Mouse (Mus musculus) left cerebral cortex, adult 18-20 months (tissue): ENCODE results near the gene Ppef1. TPM values are rescaled to one million over a fixed set of nuclear protein-coding genes. Genes with fewer than 3 reads are reported as not detected.
"Not testable (repeated sequence)": the region's sequence is repeated elsewhere in the genome, so short reads cannot be mapped to it uniquely, and the experiment has no call there.

ENCODE experiments used
- DNase-seq, 2 experiments: peaks; one replicate each; pipeline ENCODE4 v3.0.0; 2021 to 2022; ENCODE audit warnings: low spot score in 2 of 2, mixed read lengths in 1 of 2
- long read RNA-seq, 2 experiments: library from polyadenylated mRNA; stranded (forward); transcript quantifications; one replicate each; pipeline ENCODE4 v2.0.0; 2021
- total RNA-seq, 2 experiments: library from RNA; stranded (reverse); gene quantifications; 2 replicates each; pipeline ENCODE4 v1.2.3; 2021

The Ppef1 gene
- 1 to 10 TPM in 1 of 2 experiments, under 1 TPM in 1; 0.58 to 1.4 TPM for total RNA-seq
- long read RNA-seq, experiment 1, partial matches to known transcripts = 0 of 2 reads
- long read RNA-seq, experiment 1, other reads (novel, unspliced or antisense) = 2 of 2 reads
- long read RNA-seq, experiment 2 = 0 reads

DNA sequence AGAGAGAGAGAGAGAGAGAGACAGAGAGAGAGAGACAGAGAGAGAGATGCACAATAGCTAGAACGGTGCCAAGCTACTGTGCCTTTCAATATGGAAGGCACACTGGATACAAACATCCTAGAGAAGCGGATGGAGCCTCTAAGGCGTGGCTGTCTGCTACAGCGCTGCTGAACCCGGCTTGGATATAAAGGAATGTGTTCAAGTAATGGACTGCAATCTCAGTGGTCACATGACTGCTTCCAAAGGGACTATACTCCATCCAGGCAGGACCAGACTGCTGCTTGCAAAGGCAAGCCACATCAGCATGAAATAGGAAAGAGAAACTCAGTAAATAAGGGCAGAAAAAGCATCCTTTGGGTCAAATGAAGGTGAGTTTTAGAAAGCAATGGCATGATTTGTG, at the start of gene Ppef1:
Gene Ppef1 (minus strand): TSS at position 116 of the 400 bp plus-strand sequence.
- no peak for DNase-seq

DNA sequence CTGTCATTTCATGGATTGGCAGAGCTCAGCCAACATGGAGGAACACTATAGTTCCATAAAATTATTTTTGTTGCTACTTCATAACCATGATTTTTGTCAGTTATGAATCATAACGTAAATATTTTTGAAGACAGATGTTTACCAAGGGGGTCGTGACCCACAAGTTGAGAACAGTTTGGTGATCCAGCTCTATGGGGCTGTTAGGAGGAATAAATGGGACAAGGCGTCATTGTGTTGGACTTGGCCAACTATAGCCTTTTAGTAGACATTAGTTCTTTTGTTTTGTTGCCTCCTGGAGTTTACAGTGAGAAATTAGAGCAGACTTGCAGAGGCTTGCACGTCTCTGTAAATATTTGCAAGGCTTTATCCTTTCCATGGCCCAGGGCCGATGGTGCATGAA, 46.7 kb upstream of the Ppef1 start:
- DNase-seq = no peak

DNA sequence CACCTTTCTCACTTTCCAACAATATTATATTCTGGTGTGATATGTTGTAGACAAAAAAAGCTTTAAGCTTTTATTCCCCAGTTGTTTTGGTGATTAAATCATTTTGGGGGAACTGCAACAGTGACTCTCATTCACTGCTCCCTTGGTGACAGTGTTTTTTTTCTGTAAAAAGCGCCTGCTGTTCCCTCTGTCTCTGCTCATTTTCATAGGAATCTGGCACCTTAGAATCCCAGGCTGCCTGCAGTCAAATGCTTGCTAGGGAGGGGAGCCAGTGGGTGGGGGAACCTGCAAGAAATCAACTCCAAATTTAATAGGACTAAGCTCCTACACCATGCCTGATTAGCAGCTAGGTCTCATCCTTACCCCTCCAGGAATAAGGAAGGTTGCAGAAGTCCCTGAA, 37.5 kb upstream of the Ppef1 start:
- peak; percentile 7 to 27 for DNase-seq

DNA sequence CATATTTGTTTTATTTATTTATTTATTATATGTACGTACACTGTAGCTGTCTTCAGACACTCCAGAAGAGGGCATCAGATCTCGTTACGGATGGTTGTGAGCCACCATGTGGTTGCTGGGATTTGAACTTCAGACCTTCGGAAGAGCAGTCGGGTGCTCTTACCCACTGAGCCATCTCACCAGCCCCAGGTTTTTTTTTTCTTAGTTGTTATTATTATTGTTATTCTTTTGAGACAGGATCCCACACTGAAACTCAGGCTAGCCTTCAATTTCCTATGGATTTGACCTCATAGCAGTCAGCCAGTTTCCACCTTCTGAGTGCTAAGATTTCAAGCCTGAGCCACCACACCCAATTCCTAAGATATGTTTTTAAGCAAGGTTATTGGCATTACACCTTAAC, 34.1 kb upstream of the Ppef1 start:
- not testable (repeated sequence) for DNase-seq

DNA sequence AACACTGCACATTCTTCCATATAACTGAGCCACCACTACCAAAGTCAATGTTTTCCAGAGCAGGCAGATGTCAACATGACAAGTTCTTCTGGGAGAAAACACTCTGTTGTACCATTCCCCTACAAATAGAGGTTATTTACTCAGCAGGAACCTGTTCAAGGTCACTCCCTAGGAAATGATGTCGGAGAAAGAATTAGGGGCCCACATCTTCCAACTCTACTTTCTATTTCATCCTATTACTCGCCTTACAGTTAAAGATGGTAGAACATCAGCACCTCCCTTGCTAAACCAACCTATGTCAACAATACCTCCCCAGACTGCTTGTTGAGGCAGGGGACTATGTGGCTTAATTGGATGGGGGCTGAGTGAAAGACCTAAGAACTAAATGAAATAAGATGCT, 32.1 kb upstream of the Ppef1 start, which contains the start of gene Rs1:
Gene Rs1 (plus strand): TSS at position 301 of the 400 bp plus-strand sequence.
- DNase-seq = no peak

DNA sequence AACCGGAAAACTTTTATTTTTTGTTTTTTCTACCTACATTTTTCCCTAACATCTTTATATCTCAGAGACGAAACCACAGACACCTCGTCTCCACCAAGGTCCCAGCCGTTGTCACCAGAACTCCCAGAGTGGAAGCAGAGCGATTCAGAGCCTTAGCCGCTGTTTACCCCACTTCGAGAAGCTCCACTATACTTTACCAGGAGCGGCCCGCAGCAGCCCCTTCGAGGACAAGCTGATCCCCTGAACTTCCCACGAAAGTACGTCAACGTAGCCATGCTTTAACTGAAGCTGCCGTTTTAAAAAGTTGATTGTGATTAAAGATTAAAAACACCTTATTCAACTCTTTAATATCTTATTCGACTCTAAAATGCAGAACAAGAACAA, 30.7 kb upstream of the Ppef1 start:
- DNase-seq = no peak

DNA sequence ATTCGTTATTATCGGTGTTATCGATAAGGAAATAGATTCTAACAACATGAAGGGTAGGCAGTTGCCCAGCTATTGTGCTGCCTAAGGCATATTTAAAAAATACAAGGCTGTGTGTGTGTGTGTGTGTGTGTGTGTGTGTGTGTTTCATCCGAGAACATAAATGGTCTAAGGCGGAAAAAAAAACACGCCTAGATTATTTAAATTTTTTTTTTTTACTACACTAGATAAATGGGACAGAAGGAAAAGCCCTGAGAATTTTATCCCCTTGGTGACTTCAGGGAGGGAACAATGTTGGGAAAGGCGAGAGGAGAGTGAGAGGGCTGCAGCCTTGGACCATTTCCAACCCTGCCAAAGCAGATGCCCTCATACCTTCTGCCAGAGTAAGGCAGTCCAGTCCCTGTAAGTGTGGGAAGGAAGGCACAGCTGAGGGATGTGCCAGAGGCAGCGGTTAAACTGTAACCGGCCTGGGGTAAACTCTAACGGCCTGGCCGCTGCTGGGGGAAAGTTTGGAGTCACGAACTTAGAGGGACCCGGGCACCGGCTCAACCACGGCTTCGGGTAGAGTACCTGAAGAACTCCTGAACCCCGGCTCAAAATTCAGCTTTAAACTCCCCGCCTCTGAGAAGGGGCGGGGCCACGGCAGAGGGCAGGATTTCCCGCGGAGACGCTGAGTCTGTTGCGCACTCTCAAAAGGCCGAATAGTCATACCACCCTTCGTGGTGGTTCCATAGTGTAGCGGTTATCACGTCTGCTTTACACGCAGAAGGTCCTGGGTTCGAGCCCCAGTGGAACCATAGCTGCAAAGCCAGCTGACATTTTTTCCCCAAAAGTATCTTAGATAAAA, 30.0 kb upstream of the Ppef1 start:
- peak; percentile 92 to 95 for DNase-seq

DNA sequence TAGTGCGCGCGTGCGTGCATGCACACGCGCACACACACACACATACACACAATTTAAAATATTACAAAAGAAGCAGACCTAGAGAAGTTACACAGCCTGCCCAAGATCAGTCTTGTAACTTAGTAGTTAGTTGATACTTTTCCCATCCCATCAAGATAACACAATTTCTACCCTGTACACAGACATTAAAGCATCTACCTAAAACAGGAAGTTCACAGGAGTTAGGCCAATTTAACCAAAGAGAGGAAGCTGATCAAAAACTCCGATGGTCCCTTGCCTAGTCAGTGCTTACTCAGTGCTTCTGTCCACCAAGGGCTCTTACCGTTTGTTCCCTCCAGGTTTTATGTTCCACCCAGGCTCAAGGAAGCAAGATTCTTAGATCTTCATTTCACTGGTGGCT, 15.2 kb upstream of the Ppef1 start:
- DNase-seq = no peak

DNA sequence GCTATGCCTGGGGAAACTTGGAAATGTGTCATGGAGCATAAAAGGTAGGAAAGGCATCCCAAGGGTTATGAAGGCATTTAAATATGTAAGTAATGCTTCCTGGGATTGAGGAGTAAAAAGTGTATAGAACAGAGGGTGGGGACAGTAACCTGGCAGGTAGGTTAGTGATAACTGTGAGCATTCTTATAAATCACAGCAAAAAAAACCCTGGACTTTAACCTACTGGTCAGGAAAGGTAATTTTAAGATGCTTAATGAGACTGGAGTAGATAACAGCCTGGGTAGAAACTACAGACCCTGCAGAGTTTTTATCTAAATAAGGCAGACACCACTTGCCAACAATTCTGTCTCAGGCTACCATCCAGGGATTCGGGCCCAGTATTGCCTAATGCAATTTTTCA, 13.1 kb upstream of the Ppef1 start:
- DNase-seq = no peak

DNA sequence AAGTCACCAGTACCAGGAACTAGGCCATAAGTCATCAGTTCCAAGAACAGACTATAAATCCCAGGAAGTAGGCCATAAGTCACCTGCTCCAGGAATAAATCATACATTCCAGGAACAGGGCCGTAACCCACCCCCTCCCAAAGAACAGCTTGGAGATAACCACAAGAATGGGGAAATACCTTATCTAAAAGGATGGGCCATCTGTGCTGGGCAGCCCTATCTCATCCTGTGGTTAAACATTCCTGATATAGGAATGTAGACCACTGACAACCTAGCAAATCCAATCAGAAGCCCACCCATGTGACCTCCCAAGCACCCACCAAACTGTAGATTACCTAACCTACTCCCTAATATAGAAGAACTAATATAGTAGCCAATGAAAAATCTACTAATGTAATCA, 9.8 kb upstream of the Ppef1 start:
- no peak for DNase-seq

DNA sequence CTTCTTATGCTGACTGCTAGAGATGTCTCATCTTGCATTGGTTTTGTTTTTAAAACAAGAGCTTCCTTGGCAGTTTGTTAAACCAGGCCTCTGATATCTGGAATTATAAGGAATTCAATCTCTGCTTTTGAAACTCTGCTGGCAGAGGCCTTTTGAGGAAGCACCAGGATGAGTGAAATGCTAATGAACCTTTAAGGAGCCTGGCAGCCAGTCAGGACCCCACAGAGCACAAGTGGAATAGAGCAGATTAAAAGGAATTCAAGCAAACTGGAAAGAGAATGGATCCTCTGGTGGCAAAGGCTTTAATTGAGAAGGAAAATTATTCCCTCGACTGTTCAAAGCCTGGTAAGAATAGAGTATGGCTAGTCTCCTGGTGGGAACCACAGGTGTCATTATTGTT, 36.4 kb downstream of the Ppef1 start:
- DNase-seq = no peak

DNA sequence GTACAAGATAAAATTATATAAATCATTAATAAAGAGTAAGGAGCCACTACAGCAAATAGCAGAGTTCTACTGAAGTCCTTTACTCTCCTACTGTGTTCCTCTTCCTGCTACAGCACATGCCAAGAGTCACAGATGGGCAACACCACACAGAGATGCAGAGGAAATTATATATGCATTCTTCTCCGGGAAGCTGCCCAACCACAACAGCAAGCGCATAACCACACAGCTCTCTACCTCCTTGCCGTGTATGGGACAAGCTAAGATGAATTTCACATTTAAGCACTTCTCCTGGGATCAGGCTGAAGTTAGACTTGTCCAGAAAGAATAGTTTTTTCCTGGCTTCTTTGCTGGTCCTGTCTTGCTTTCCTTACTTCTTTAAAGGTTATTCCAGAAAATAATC, 44.0 kb downstream of the Ppef1 start:
- no peak for DNase-seq

DNA sequence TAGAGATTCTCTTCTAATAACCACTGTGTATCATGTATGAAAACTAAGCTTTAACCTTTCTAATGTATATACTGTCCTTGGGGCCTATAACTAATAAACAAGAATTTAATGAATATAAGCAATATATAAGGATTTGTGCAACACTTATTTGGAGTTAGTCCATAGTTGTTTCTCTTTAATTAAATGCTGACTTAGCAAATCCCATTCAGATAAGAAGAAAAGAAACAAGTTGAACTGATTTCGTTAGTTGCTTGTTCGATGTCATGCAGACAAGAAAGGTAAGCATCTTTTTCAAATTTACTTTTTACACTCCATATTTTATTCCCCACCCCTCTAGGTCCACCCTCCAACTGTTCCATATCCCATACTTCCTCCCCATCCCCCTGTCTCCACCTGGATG, 45.5 kb downstream of the Ppef1 start:
- no peak for DNase-seq

DNA sequence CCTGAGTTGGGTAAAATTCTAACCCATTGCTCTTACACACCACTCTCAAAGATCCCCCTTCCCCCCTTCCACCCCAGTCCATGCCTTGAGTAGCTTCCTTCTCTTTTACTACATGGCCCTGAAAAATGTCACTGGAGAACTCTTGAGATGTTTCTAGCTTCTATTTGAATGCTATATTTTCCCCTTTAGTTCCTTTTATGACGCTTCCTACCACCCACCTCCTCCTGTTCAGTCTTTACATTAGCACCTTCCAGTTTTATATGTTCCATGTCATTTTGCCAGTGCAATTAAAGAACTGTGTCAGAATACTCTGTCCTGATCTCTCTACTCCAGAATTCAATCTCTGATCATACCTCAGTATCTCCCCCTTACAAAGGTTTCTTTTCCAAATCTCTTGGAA, 65.6 kb downstream of the Ppef1 start:
- DNase-seq = no peak

DNA sequence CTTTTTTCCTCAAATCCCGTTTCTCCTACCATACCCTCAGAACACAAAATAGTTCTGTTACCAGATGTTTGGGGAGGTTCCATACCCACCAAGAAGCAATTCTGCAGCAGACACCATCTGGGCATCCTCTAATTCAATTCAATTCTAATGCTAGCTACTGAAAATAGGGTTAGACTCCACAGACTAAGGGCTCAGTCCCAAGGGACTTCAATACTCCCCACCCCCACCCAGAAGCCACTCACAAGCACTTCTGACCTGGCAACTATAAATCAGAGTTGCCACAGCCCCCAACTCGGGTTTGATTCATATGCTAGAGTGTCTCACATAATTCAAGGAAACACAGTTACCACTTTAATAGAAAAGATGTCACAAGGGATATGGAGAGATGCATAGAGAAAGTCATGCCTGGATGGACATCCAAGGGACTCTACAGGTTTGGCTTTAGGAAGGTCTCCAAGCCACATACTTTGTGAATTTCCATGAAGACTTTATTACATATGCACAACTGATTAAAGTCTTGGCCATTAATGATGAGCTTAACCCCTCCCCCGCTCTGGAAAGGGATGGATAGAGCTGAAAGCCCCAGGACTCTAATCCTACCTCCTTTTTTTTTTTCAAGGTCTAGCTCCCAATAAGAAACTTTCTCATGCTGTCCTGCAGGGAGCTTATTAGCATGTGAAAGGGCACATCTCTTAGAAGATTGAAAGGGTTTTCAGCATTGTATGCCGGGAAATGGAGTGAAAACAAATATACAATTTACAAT, 124.5 kb downstream of the Ppef1 start:
- DNase-seq = no peak

DNA sequence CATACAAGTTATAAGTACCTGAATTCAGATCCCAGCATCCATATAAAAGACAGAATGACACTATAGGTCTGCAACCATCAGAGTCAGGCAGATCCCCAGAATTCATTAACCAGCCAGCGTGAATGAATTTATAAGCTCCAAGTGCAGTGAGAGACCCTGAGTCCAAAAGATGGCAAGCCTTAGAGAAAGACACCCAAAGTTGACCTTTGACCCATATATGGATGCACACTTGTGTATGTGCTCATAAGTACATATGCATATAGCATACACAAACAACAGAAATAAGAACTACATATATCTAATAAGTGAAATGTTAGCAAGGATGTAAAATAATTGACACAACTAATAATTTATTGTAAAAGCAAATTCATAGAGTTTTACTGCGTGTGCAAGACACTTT, 125.1 kb downstream of the Ppef1 start:
- no peak for DNase-seq

DNA sequence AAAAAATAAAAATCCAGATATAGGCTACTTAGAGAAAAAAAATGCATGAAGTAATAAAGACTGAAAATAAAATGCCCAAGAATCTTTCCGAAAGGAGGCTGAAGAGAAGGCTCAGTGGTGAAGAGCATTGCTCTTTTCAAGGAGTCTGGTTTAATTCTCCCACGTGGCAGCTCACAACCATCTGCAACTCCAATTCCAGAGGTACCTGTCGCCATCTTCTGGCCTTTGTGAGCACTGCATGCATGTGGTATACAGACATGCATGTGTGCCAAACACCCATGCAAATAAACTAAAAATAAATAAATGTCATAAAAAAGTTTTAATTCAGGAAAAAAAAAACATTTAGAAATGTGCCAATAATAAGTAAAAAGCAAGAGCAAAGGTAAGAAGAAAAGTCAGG, 125.7 kb downstream of the Ppef1 start:
- no peak for DNase-seq

DNA sequence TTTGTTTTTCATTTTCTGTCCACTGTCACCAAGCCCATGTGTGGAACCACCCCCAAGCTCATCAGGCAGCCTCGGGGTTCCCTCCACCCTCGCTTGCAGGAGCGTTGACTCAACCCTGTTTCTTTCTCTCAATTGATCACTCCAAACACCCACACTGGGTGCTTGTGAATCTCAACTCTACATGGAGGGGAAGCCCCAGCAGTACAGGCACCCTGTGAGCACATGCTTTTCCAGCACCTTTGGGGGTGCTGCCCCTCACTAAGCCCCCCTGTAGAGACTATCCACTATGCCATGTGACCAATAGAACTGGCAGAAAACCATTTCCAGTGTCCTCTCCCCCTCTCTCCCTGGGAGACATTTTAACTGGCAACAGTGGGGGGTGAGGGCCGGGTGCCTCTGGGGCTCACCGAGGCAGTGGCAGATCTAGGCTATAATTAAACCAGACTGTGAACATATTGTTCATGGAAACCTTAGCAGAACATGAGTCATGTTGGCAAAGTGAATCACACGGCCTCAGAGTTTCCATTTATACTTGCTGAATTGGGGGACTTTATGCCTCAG, 131.5 kb downstream of the Ppef1 start:
- DNase-seq = peak; percentile 39 to 68

DNA sequence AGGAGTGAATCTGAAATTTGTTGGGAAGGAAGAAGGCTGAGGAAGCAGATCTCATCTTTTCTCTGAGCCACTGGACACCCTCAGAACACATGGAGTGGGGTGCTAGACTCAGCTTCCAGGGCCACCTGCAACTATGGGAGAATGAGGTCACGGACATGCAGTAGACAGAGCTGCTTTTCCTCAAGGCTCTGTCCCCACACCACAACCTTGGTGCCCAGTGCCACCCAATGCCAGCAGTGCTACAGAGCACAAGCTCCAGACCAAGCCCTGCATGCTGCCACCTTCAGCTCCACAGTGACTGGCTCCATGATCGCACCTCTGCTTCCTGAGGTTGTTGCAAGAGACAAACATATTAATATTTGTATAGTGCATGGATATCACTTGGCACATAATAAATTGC, 132.2 kb downstream of the Ppef1 start:
- DNase-seq = no peak

DNA sequence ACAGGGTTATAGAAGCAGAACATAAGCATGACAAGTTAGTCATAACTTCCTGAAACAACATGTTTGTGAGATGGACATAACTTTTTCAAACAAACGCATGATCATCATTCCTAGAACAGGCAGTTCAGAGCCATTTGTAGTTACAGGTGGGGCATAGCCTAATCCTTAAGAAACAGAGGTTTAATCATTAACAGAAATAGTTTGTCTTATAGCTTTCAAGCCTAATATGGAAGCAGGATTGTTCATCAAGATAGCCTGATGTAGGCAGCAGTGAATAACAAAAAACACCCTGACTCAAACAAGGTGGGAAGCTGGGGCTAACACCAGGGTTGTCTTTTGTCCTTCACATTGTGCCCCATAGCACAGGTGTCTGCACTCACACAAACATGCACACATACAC, 132.8 kb downstream of the Ppef1 start:
- no peak for DNase-seq

DNA sequence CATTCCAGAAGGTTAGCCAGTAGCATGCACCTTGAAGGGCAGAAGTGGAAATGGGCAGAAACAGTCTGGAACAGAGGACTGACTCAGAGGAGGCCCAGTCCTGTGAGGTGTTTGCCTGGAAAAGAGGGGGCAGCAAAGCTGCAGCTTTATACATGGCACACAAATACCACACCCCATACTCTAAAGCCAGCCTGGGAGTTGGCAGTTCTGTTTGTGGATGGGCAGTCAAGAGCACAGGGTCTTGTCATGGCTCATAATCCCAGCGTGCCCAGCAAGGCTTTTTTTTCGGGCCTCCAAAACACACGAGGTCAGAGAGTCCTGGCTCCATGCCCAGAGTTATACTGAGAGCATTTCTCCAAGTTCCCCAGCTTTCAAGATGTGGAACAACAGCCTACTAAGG, 134.5 kb downstream of the Ppef1 start:
- DNase-seq = no peak
